Mouse (Mus musculus) kidney, adult 2 months (tissue): ENCODE measurements around the gene Slc24a3. TPM values are rescaled to one million over a fixed set of nuclear protein-coding genes. Genes with fewer than 3 reads are reported as not detected.

ENCODE experiments used
- DNase-seq: peaks from one replicate; pipeline ENCODE4 v3.0.0; 2021
- H3K27ac ChIP-seq: fragments of 200-500 bp; 2 replicates; pipeline ENCODE4 v1.5.1; 2012; ENCODE audit warnings: low read depth, low read length, control low read depth, inconsistent platforms; ENCODE audit not compliant: insufficient read depth
- H3K27me3 ChIP-seq: fragments of 200-500 bp; replicated peaks from 2 replicates; pipeline ENCODE4 v1.6.1; 2012; ENCODE audit warnings: mild to moderate bottlenecking, moderate library complexity, low read length, inconsistent platforms; ENCODE audit not compliant: control insufficient read depth, insufficient read depth
- H3K36me3 ChIP-seq: fragments of 200-500 bp; 2 replicates; pipeline ENCODE4 v1.6.1; 2012; ENCODE audit warnings: mild to moderate bottlenecking, moderate library complexity, low read length, inconsistent platforms; ENCODE audit not compliant: control insufficient read depth, insufficient read depth
- H3K4me1 ChIP-seq: fragments of 200-500 bp; 2 replicates; pipeline ENCODE4 v1.6.1; 2011; ENCODE audit warnings: low read length; ENCODE audit not compliant: control insufficient read depth, insufficient read depth
- H3K4me3 ChIP-seq: fragments of 200-500 bp; 2 replicates; pipeline ENCODE4 v1.5.1; 2011; ENCODE audit warnings: mild to moderate bottlenecking, low read depth, low read length, control low read depth; ENCODE audit not compliant: insufficient read depth
- CTCF ChIP-seq: fragments of 200-500 bp; conservative IDR thresholded peaks from 2 replicates; pipeline ENCODE4 v1.5.1; 2011; ENCODE audit warnings: low read depth, mild to moderate bottlenecking, control low read depth, low read length, moderate library complexity, mixed read lengths; ENCODE audit not compliant: insufficient read depth, insufficient read length
- POLR2A ChIP-seq: fragments of 200-500 bp; IDR thresholded peaks from one replicate; pipeline ENCODE4 v1.6.1; 2011; ENCODE audit warnings: low read depth, low read length, control low read depth
- WGBS: fragments of 180-500 bp; shearing (Covaris S2); methylation state at CpG from one replicate; pipeline ENCODE4 v1.1.7; 2018; 5-methylcytosine and 5-hydroxymethylcytosine counted together
- polyA plus RNA-seq: library from polyadenylated mRNA; depleted of rRNA; stranded (reverse); fragments of >200 nt; gene quantifications from 2 replicates; pipeline ENCODE4 v1.2.3, GENCODE M21; 2012

Gene Slc24a3
- polyA plus RNA-seq, 1 experiment = 3.4 TPM

DNA sequence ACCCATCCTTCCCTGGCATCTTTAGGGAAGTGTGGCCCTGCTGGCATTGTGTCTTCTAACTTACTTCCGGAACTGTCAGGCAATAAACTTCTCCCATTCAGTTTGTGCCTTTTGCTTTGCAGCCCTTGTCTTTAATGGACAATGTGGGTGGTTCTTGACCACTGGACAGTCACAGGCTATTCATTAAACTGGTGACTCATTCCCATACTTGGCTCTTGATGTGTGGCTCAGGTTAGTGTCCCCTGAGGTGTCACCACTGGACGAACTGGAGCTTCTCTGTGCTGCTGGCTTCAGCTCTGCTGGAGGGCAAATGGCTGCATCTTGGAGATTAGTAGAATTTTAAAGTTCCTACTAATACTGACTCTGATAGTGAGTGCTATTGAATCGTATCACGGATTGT is 518.5 kb downstream of the Slc24a3 start:
- H3K27ac ChIP-seq = no peak overlapping the region
- 63% methylated on average over 4 of the region's 4 CpGs for WGBS
- no peak for TF ChIP-seq CTCF
- no peak for TF ChIP-seq POLR2A
- no peaks in the 10 kb centered on the region for H3K27me3 ChIP-seq
- H3K4me1 ChIP-seq = peaks cover 5% of the 10 kb centered on the region
- H3K36me3 ChIP-seq = no peaks in the 10 kb centered on the region
- no peak overlapping the region for H3K4me3 ChIP-seq
- DNase-seq = peak; percentile 45

DNA sequence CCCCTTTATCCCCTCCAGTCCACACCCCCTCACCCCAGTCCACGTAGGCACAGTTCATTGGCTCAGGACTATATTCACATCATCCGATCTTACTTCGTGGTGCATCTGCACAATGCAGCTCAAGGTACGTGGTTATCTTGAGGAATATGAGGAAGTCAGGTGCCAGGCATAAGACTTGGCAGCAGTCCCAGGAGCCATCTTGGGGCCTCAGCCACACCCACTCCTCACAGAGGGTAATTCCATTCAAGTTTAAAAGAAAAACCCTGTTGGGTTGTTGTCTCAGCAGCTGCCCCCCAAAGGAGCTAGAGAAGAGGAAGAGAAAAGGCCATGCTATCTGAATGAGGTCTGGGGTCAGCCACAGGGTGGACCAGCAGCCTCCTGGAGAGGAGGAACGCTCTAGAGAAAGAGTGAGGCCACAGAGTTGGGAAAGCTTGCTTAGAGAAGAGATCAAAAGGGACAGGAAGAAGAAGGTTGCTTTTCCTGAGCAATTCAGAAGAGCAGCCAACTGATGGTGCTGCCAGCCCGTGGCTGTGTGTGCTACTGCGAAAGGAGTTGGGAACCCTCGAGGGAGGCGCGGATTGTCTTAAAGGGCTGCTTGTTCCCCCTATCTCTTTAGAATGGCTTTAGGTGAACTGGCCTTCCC is 523.9 kb downstream of the Slc24a3 start:
- 77% methylated on average over 10 of the region's 10 CpGs for WGBS
- no peak for TF ChIP-seq CTCF
- TF ChIP-seq POLR2A = no peak

More for the DNA sequence above, 523.9 kb downstream of the Slc24a3 start:
- no peak for DNase-seq
- Histone ChIP-seq H3K27ac (no peak overlapping the region), H3K4me3 (no peak overlapping the region), H3K36me3 (no peaks in the 10 kb centered on the region), H3K4me1 (no peaks in the 10 kb centered on the region), H3K27me3 (no peaks in the 10 kb centered on the region)
